Mouse (Mus musculus) stomach, embryonic 16.5 days (tissue): ENCODE results near the gene Ints14. TPM values are rescaled to one million over a fixed set of nuclear protein-coding genes. Genes with fewer than 3 reads are reported as not detected.
A peak's percentile ranks its signal among the peaks of the same experiment; 100 is the strongest.
"Not testable (repeated sequence)": the region's sequence is repeated elsewhere in the genome, so short reads cannot be mapped to it uniquely, and the experiment has no call there.

Source experiments
- ATAC-seq: fragments of 200-750 bp; cut with Nextera tagmentation; 2 replicates; pipeline ENCODE4 v1.8.0; 2017; ENCODE audit warnings: moderate number of reproducible peaks, moderate TSS enrichment; ENCODE audit not compliant: insufficient read depth, low FRiP score
- H3K27ac ChIP-seq: fragments of 300-500 bp; sonication (generic); 2 replicates; pipeline ENCODE4 v1.5.1; 2014; ENCODE audit warnings: low read length
- H3K27me3 ChIP-seq: fragments of 300-500 bp; sonication (generic); 2 replicates; pipeline ENCODE4 v1.6.1; 2014; ENCODE audit warnings: low read length, control low read depth, mixed read lengths; ENCODE audit not compliant: control insufficient read depth, insufficient read depth
- H3K36me3 ChIP-seq: fragments of 300-500 bp; sonication (generic); 2 replicates; pipeline ENCODE4 v1.6.1; 2014; ENCODE audit warnings: low read length; ENCODE audit not compliant: control insufficient read depth, insufficient read depth
- H3K4me1 ChIP-seq: fragments of 300-500 bp; sonication (generic); 2 replicates; pipeline ENCODE4 v1.6.1; 2014; ENCODE audit warnings: low read length, control low read depth, mixed read lengths; ENCODE audit not compliant: control insufficient read depth, insufficient read depth
- H3K4me2 ChIP-seq: fragments of 300-500 bp; sonication (generic); 2 replicates; pipeline ENCODE4 v1.6.1; 2014; ENCODE audit warnings: low read depth, low read length, mixed read lengths
- H3K4me3 ChIP-seq: fragments of 300-500 bp; sonication (generic); replicated peaks from 2 replicates; pipeline ENCODE4 v1.5.1; 2014; ENCODE audit warnings: mild to moderate bottlenecking, low read length
- H3K9ac ChIP-seq: fragments of 300-500 bp; sonication (generic); 2 replicates; pipeline ENCODE4 v1.6.1; 2014; ENCODE audit warnings: low read length
- H3K9me3 ChIP-seq: fragments of 300-500 bp; sonication (generic); replicated peaks from 2 replicates; pipeline ENCODE4 v1.6.1; 2016; ENCODE audit warnings: low read length, control low read depth; ENCODE audit not compliant: control insufficient read depth
- WGBS: fragments of 180-500 bp; shearing (Covaris S2); extraction: QIAGEN DNeasy Blood & Tissue Kit; methylation state at CpG from one replicate; pipeline ENCODE4 v1.1.7; 2014; 5-methylcytosine and 5-hydroxymethylcytosine counted together
- polyA plus RNA-seq: library from polyadenylated mRNA; unstranded; fragments of >200 nt; fragmentation: Nextera tagmentation; extraction: Ambion mirVana; gene quantifications from 2 replicates; pipeline ENCODE4 v1.2.1, GENCODE M21; 2015

The Ints14 gene
- polyA plus RNA-seq, 1 experiment from 2014 or later = 46.5 TPM

DNA sequence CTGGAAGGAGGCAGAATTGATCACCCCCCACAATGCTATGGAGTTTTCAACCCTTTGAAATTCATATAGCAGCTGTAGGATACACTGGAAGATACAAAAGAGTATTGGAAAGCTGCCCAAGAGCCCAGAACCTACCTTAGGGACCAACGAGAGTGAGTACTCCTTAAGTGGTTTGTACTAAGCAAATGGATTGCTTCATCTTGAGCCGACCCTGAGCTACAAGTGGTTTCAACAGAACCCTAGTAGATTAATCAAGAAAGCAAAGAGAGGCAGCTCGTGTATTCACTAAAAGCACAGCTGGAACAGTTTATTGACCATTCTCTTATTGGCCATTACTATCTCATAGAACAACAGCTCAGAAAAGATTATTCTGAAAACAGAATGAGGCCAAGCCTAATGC is 58.4 kb downstream of the Ints14 start:
- H3K27me3 ChIP-seq = no peaks in the 10 kb centered on the region
- no peak overlapping the region for H3K4me2 ChIP-seq
- no peak overlapping the region for H3K4me3 ChIP-seq
- H3K36me3 ChIP-seq = no peaks in the 10 kb centered on the region
- no peak overlapping the region for H3K27ac ChIP-seq
- 17% methylated on average over 3 of the region's 3 CpGs for WGBS
- H3K9ac ChIP-seq = no peak overlapping the region
- peaks cover 19% of the 10 kb centered on the region; the same call in 1 of the 2 replicates for H3K4me1 ChIP-seq
- no peaks in the 10 kb centered on the region for H3K9me3 ChIP-seq
- ATAC-seq = no peak

DNA sequence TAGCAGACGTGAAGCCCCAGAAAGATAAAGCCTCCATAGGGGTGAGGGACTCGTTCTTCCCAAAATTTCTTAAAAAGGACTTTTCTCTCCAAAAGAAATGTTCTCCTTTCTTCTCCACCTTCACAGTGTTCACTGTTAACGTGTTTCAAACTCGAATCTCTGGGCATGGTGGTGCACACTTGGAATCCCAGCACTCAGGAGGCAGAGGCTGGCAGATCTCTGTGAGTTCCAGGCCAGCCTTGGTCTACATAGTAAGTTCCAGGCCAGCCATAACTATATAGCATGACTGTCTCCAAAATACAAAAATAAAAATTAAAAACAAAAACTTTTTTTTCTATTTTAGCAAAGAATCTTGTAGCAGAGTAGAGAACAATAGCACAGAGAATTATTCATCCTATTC is 59.4 kb downstream of the Ints14 start:
- WGBS = 62% methylated on average over 4 of the region's 4 CpGs
- Histone ChIP-seq H3K27me3 (no peaks in the 10 kb centered on the region), H3K9me3 (no peaks in the 10 kb centered on the region), H3K27ac (no peak overlapping the region), H3K9ac (peak overlapping the region; percentile 38; the same call in 1 of the 2 replicates), H3K4me1 (peaks cover 19% of the 10 kb centered on the region; the same call in 1 of the 2 replicates), H3K4me2 (peak overlapping the region; percentile 20), H3K36me3 (no peaks in the 10 kb centered on the region), H3K4me3 (no peak overlapping the region; the same call in 1 of the 2 replicates)
- no peak for ATAC-seq

- no peaks in the 10 kb centered on the region for H3K36me3 ChIP-seq
- ATAC-seq = peak; percentile 94
- peaks cover 14% of the 10 kb centered on the region; the same call in 1 of the 2 replicates for H3K4me1 ChIP-seq
- WGBS = under 1% methylated on average over 81 of the region's 81 CpGs
- H3K9me3 ChIP-seq = no peaks in the 10 kb centered on the region
- peak within 1 kb of the TSS; percentile 90 for H3K27ac ChIP-seq
- peak within 1 kb of the TSS; percentile 71 for H3K4me2 ChIP-seq
- H3K9ac ChIP-seq = peak within 1 kb of the TSS; percentile 79
- no peaks in the 10 kb centered on the region for H3K27me3 ChIP-seq
- peak within 1 kb of the TSS; percentile 64 for H3K4me3 ChIP-seq
These were observed 60.5 kb downstream of the Ints14 start, which contains the start of gene Hacd3 for GRCm38 (mm10) chr9:65020991-65021886. TSS of gene Hacd3 (minus strand) at chr9:65021693.

DNA sequence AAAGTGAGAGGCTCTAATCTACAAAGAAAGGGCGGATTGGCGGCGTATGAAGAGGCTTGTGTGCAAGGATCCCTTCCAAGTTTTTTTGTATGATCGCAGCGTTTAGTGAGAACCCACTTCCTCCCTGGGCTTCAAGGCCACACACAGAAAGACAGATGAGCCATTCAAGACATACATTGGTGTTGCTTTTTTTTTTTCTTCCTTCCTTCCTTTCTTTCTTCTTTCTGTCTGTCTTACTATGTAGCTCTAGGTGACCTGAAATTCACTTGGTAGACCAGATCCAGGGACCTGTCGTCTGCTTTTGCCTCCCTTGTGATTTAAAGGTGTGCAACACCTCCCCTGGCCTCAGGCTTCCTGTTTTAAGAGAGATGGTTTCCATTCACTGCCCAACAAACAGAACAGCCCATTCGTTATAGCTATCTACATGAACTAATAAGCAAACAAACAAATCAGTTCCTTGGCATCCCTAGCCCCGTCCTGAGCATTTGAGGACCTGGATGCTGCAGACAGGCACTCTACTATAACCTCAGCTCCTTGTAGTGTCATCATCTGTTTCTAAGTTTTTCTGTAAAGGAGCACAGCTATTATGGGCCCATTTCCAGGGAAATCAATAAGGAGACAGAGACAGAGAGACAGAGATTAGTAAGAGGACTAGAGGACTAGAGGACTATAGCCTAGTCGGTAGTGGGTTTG is 61.3 kb downstream of the Ints14 start:
- no peaks in the 10 kb centered on the region for H3K9me3 ChIP-seq
- H3K9ac ChIP-seq = peak overlapping the region; percentile 79
- H3K4me2 ChIP-seq = peak overlapping the region; percentile 71
- peaks cover 12% of the 10 kb centered on the region; the same call in 1 of the 2 replicates for H3K4me1 ChIP-seq
- no peaks in the 10 kb centered on the region for H3K27me3 ChIP-seq
- H3K4me3 ChIP-seq = peak overlapping the region; percentile 64
- WGBS = 23% methylated on average over 9 of the region's 9 CpGs
- peak overlapping the region; percentile 90 for H3K27ac ChIP-seq
- no peaks in the 10 kb centered on the region for H3K36me3 ChIP-seq
- peak; percentile 23 for ATAC-seq

- H3K27me3 ChIP-seq = no peaks in the 10 kb centered on the region
- H3K4me1 ChIP-seq = peaks cover 12% of the 10 kb centered on the region; the same call in 1 of the 2 replicates
- no peak overlapping the region for H3K27ac ChIP-seq
- no peaks in the 10 kb centered on the region for H3K36me3 ChIP-seq
- ATAC-seq = no peak
- H3K9ac ChIP-seq = no peak overlapping the region
- no peak overlapping the region for H3K4me2 ChIP-seq
- 41% methylated on average over 4 of the region's 4 CpGs for WGBS
- no peaks in the 10 kb centered on the region for H3K9me3 ChIP-seq
- H3K4me3 ChIP-seq = no peak overlapping the region
These were observed 62.0 kb downstream of the Ints14 start for GRCm38 (mm10) chr9:65022580-65023135.

DNA sequence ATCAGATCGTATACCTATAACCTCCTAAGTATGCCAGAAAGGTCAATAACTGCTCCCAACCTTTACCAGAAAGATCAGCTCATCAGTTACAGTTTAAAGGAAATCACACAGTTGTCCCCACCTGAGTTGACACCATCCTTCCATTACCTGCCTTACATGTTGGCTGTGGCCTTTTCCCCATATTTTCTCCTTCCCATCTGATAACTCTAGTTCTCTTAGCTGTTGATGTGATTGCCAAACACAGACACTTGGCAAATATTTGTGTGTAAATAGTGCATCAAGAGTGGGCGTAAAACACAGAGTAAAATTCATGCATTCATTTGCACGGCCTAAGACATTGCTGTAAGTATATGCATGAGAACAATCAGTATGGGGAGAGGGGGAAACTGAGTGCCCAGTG is 62.7 kb downstream of the Ints14 start:
- Histone ChIP-seq H3K9me3 (no peaks in the 10 kb centered on the region), H3K4me3 (no peak overlapping the region), H3K36me3 (no peaks in the 10 kb centered on the region), H3K9ac (no peak overlapping the region), H3K27me3 (no peaks in the 10 kb centered on the region), H3K4me2 (no peak overlapping the region), H3K4me1 (peaks cover 12% of the 10 kb centered on the region; the same call in 1 of the 2 replicates), H3K27ac (no peak overlapping the region)
- 86% methylated on average over 3 of the region's 3 CpGs for WGBS
- ATAC-seq = no peak

GRCm38 (mm10) chr9:65027241-65027640 is 66.5 kb downstream of the Ints14 start:
- Histone ChIP-seq H3K4me2 (no peak overlapping the region), H3K9me3 (no peaks in the 10 kb centered on the region), H3K9ac (no peak overlapping the region), H3K27me3 (no peaks in the 10 kb centered on the region), H3K4me3 (no peak overlapping the region), H3K4me1 (peaks cover 5% of the 10 kb centered on the region; the same call in 1 of the 2 replicates), H3K27ac (no peak overlapping the region), H3K36me3 (no peaks in the 10 kb centered on the region)
- no peak for ATAC-seq
- WGBS = 77% methylated on average over 7 of the region's 7 CpGs

DNA sequence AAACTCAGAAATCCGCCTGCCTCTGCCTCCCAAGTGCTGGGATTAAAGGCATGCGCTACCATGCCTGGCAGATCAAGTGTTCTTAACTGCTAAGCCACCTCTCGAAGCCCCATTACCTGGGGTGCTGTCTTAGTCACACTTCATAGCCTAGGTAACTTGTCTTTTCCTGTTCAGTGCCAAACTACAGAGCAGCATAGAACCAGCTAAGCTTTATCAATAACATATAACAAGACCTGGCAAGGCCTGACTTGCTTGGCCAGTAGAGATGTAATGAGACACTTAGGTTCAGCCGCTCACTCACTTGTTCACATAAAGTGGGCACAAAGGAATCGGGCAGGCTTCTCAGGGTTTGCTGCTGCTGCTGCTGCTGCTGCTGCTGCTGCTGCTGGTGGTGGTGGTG is 67.6 kb downstream of the Ints14 start:
- H3K36me3 ChIP-seq = no peaks in the 10 kb centered on the region
- H3K4me1 ChIP-seq = peaks cover 7% of the 10 kb centered on the region
- no peak overlapping the region for H3K4me2 ChIP-seq
- no peak overlapping the region for H3K4me3 ChIP-seq
- no peaks in the 10 kb centered on the region for H3K9me3 ChIP-seq
- no peak for ATAC-seq
- no peak overlapping the region for H3K9ac ChIP-seq
- 92% methylated on average over 5 of the region's 5 CpGs for WGBS
- H3K27ac ChIP-seq = no peak overlapping the region
- no peaks in the 10 kb centered on the region for H3K27me3 ChIP-seq

DNA sequence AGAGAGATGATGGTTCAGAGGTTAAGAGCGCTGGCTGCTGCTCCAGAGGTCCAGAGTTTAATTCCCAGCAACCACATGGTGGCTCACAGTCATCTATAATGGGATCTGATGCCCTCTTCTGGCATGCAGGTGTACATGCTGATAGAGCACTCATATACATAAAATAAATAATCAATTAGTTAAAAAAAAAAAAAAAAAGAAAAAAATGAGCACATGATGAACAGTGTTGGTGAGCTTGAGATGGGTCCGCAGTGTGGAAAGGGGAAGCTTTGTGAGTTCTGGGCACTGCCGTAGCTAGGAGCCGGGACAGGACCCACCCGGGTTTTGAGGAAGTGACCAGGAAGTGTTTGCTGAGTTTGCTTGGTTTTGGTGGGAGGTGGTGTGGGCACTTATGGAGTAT is 70.7 kb downstream of the Ints14 start:
- not testable (repeated sequence) for H3K9me3 ChIP-seq, H3K27me3 ChIP-seq, H3K36me3 ChIP-seq, H3K4me2 ChIP-seq, H3K9ac ChIP-seq, ATAC-seq, H3K4me1 ChIP-seq, H3K27ac ChIP-seq, H3K4me3 ChIP-seq
- 60% methylated on average over 5 of the region's 5 CpGs for WGBS
